In the genomic region with DNA sequence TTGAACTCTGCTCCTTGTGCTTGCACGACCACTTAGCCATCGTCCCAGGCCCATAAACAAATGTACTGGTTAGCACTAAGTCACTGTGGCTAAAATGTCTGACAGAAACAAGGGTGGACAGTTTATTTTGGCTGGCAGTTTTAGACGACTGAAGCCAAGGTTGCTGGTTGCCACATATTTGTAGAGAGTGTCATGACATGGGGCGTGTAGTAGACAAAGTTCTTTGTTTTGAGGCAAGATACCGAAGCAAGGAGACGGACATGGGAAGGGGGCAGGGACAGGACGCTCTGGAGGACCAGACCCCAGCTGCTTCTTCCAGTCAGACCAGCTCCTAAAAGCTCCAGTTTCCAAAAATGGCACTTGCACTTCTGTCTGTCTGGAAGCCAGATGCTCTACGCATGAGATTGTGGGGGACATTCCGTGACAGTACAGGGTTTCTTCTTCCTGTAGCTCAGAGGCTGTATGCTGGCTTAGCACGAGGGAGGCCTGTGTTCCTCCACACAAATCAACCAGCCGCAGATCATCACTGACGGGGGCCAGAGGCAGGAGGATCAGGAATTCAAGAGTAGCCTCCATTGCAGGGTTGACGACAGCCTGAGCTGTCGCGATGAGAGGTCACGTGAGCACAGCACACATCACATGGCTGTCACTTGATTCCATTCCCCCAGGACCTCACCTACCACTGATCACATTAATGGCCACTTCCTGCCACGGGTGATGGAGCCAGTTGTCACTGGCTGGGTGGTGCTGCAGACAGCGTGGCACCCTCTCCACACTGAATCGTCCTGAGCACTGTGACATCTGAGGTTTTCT, we compare ENCODE assay signal across 15 mouse cellular contexts. TPM values are rescaled to one million over a fixed set of nuclear protein-coding genes. Genes with fewer than 3 reads are reported as not detected.
DNase-seq lines count a peak whose midpoint lies in the region; ATAC-seq and TF ChIP-seq lines count a peak whose summit lies in the region.
"Had no signal": no experiment of that assay in that cellular context is flagged by ENCODE, and none has a peak within 500 bp of the region (broad histone marks: within the 10 kb centered on the region; RNA-seq: fewer than 3 reads in every experiment).

No protein-coding gene starts in this region.

- H3K9ac ChIP-seq in heart, postnatal 0 days (replicated peaks; ENCODE audit: low read depth, low read length): peak overlapping the region; percentile 10; the same call in 1 of the 2 replicates
- H3K9ac ChIP-seq: forebrain, embryonic 15.5 days; hindbrain, embryonic 15.5 days; lung, embryonic 14.5 days had no signal

- peaks cover 39% of the 10 kb centered on the region for H3K4me1 ChIP-seq in cerebellum, adult 2 months (ENCODE audit: control insufficient read depth, insufficient read depth, low read length)
- H3K4me1 ChIP-seq in heart, postnatal 0 days (ENCODE audit: control insufficient read depth, insufficient read depth): peaks cover 8% of the 10 kb centered on the region; the same call in 1 of the 2 replicates

- no peak overlapping the region for H3K4me3 ChIP-seq in cerebellum, adult 2 months (replicated peaks; ENCODE audit: insufficient read depth, low read depth, low read length)
- H3K4me3 ChIP-seq in layer of hippocampus, adult 2 months: no peak overlapping the region
- H3K4me3 ChIP-seq in heart, postnatal 0 days (ENCODE audit: low read depth, low read length): no peak overlapping the region
- H3K4me3 ChIP-seq: forebrain, embryonic 15.5 days; hindbrain, embryonic 15.5 days had no signal

- H3K27me3 ChIP-seq in cerebellum, adult 2 months (ENCODE audit: control insufficient read depth, insufficient read depth, low read length): no peaks in the 10 kb centered on the region
- H3K27me3 ChIP-seq in heart, postnatal 0 days (ENCODE audit: control insufficient read depth, insufficient read depth, low read length): peaks cover 8% of the 10 kb centered on the region; the same call in 1 of the 2 replicates
- H3K27me3 ChIP-seq: forebrain, embryonic 15.5 days; hindbrain, embryonic 15.5 days had no signal

- TF ChIP-seq EP300 in heart, postnatal 0 days (IDR thresholded peaks at IDR 0.05; ENCODE audit: low read depth): no peak

- H3K36me3 ChIP-seq in heart, postnatal 0 days (replicated peaks; ENCODE audit: control insufficient read depth, insufficient read depth, low read length): no peaks in the 10 kb centered on the region
- H3K36me3 ChIP-seq: forebrain, embryonic 15.5 days; hindbrain, embryonic 15.5 days had no signal

- no peak for TF ChIP-seq CTCF in cerebellum, adult 2 months (IDR thresholded peaks at IDR 0.05; ENCODE audit: borderline replicate concordance, insufficient read depth, low read depth, low read length)
- TF ChIP-seq CTCF in layer of hippocampus, adult 2 months (conservative IDR thresholded peaks at IDR 0.05): no peak
- TF ChIP-seq CTCF in heart, postnatal 0 days (IDR thresholded peaks at IDR 0.05; ENCODE audit: low read depth): no peak

- no peak for TF ChIP-seq POLR2A in cerebellum, adult 2 months (IDR thresholded peaks at IDR 0.05; ENCODE audit: borderline replicate concordance, insufficient read depth, low read length)

- H3K4me2 ChIP-seq in heart, postnatal 0 days (ENCODE audit: low read depth, low read length): peak overlapping the region; percentile 39
- H3K4me2 ChIP-seq: forebrain, embryonic 15.5 days; hindbrain, embryonic 15.5 days; lung, embryonic 14.5 days had no signal

- H3K27ac ChIP-seq in cerebellum, adult 2 months (ENCODE audit: insufficient read depth, low read length): 0 out of 2 replicates have a peak overlapping the region, but pooled peaks have one; percentile 15
- H3K27ac ChIP-seq in layer of hippocampus, adult 2 months: peak overlapping the region; percentile 29; the same call in 1 of the 2 replicates
- H3K27ac ChIP-seq in heart, postnatal 0 days (ENCODE audit: low read depth): peak overlapping the region; percentile 37; the same call in 1 of the 2 replicates
- H3K27ac ChIP-seq: forebrain, embryonic 15.5 days; hindbrain, embryonic 15.5 days had no signal

- ATAC-seq in heart, postnatal 0 days (ENCODE audit: insufficient read depth, low read depth): peak; percentile 57
- ATAC-seq: forebrain, embryonic 15.5 days had no signal

- no peaks in the 10 kb centered on the region for H3K9me3 ChIP-seq in heart, postnatal 0 days (replicated peaks; ENCODE audit: control insufficient read depth, low read length)
- H3K9me3 ChIP-seq: forebrain, embryonic 15.5 days; hindbrain, embryonic 15.5 days had no signal

- WGBS in cerebellum, adult 2 months: 85% methylated on average over 19 of the region's 19 CpGs
- WGBS in heart, postnatal 0 days: 25% methylated on average over 19 of the region's 19 CpGs

- DNase-seq in cerebellum, adult 2 months: no peak
- no peak for DNase-seq in cerebellum, postnatal 4 days (ENCODE audit: low spot score in 2 of 2)
- DNase-seq in layer of hippocampus, adult 2 months (ENCODE audit: low spot score in 2 of 2): no peak
- DNase-seq in layer of hippocampus, adult 8-10 months (ENCODE audit: low spot score in 2 of 2): no peak
- DNase-seq in Muller cell, postnatal 12 days (ENCODE audit: inconsistent ontology term): peak; percentile 89
- DNase-seq in heart, postnatal 0 days (ENCODE audit: low spot score): peak; percentile 56
- no peak for DNase-seq in cerebellum, postnatal 10 days
- DNase-seq in gastrocnemius, postnatal 4 days (ENCODE audit: low spot score in 2 of 2): no peak
- DNase-seq: lung, embryonic 14.5 days; retina, postnatal 1 day had no signal

RNA-seq across cellular contexts. Expression of a gene that starts 1.2 kb away (rescaled TPM):
- polyA plus RNA-seq in cerebellum, adult 2 months (2012; rRNA removed): 1.7 and 3.2 TPM in 2 replicates
- 1 to 10 TPM; 3.8 to 4.2 TPM for total RNA-seq in layer of hippocampus, adult 2 months (2021)
- total RNA-seq in layer of hippocampus, adult 8-10 months (2022): 1 to 10 TPM; 1.7 to 3.1 (median 2.0) TPM
- total RNA-seq in heart, postnatal 0 days (2014; rRNA removed; ENCODE audit: low replicate concordance): not detected in 2 replicates
- polyA plus RNA-seq in heart, postnatal 0 days (2015; fragmentation: Nextera tagmentation; extraction: Ambion mirVana): 0.77 and 0.89 TPM in 2 replicates
- 1 to 10 TPM; 1.8 to 2.0 TPM for total RNA-seq in gastrocnemius, postnatal 4 days (2021)
- total RNA-seq: common myeloid progenitor, adult 5-6 weeks had no signal

RNA-seq across cellular contexts. Expression of a gene that starts 12.6 kb away (rescaled TPM):
- not detected in 2 replicates for polyA plus RNA-seq in cerebellum, adult 2 months (2012; rRNA removed)
- not detected for total RNA-seq in layer of hippocampus, adult 2 months (2021)
- total RNA-seq in layer of hippocampus, adult 8-10 months (2022): not detected
- total RNA-seq in heart, postnatal 0 days (2014; rRNA removed; ENCODE audit: low replicate concordance): not detected in 2 replicates
- polyA plus RNA-seq in heart, postnatal 0 days (2015; fragmentation: Nextera tagmentation; extraction: Ambion mirVana): not detected in 2 replicates
- not detected for total RNA-seq in gastrocnemius, postnatal 4 days (2021)
- total RNA-seq: common myeloid progenitor, adult 5-6 weeks; left cerebral cortex, adult 18-20 months had no signal
- polyA plus RNA-seq: brain, embryonic 14.5 days; forebrain, embryonic 15.5 days; hindbrain, embryonic 15.5 days; lung, embryonic 14.5 days had no signal

Comparison
In these comparisons a context has a peak if more than half of its experiments do, and no peak if none do; other contexts are left out.
1. DNase-seq: peak in Muller cell, postnatal 12 days (single experiment) and heart, postnatal 0 days (single experiment); none in cerebellum, adult 2 months (0 of 2), cerebellum, postnatal 4 days (0 of 2), layer of hippocampus, adult 2 months (0 of 2), layer of hippocampus, adult 8-10 months (0 of 2), cerebellum, postnatal 10 days (0 of 2) and gastrocnemius, postnatal 4 days (0 of 2).
2. Peak in every context shown above with its lines, with median percentiles within 50 percentile points of each other: H3K27ac ChIP-seq.